Mouse (Mus musculus) left cerebral cortex, postnatal 14 days (tissue): ENCODE results near the gene Pde10a. TPM values are rescaled to one million over a fixed set of nuclear protein-coding genes. Genes with fewer than 3 reads are reported as not detected.

Source experiments
- DNase-seq, 2 experiments: peaks; one replicate each; pipeline ENCODE4 v3.0.0; 2021 to 2022; ENCODE audit warnings: low spot score in 2 of 2, mixed read lengths in 1 of 2
- intact Hi-C: fragments of 180-260 bp; cut with DNase I; formaldehyde crosslinking; loops from one replicate; pipeline ENCODE4 v1.15.1; 2025
- total RNA-seq, 2 experiments: library from RNA; stranded (reverse); gene quantifications; 2 replicates each; pipeline ENCODE4 v1.2.3; 2021

Pde10a gene
- total RNA-seq, 2 experiments from 2014 or later = 54.4 to 81.4 TPM

GRCm38 (mm10) chr17:8523986-8524385 lies 1.2 kb upstream of the Pde10a start:
- DNase-seq = peak; percentile 19 to 26
- intact Hi-C loops = loop anchor here (2.0 kb wide), 2 partner anchors 15 to 37 kb away; no protein-coding TSS in a partner anchor

GRCm38 (mm10) chr17:8524387-8525165 lies 596 bp upstream of the Pde10a start:
- intact Hi-C loops = loop anchor here (2.0 to 5.0 kb wide), 4 partner anchors 16 to 58 kb away; no protein-coding TSS in a partner anchor
- peak; percentile 90 to 94 for DNase-seq

- DNase-seq = peak; percentile 39 to 40
- intact Hi-C loops = loop anchor here (2.0 to 5.0 kb wide), 4 partner anchors 17 to 59 kb away; no protein-coding TSS in a partner anchor
These were observed 984 bp downstream of the Pde10a start for GRCm38 (mm10) chr17:8525971-8526740.

GRCm38 (mm10) chr17:8526815-8527261 lies 1.7 kb downstream of the Pde10a start:
- intact Hi-C loops = loop anchor here (5.0 kb wide), 2 partner anchors 55 to 60 kb away; no protein-coding TSS in a partner anchor
- DNase-seq = peak; percentile 33 to 34

- no peak for DNase-seq
- intact Hi-C loops = loop anchor here (2.0 to 5.0 kb wide), 3 partner anchors 34 to 61 kb away; no protein-coding TSS in a partner anchor
These were observed 3.5 kb downstream of the Pde10a start for GRCm38 (mm10) chr17:8528641-8529040.

- no peak for DNase-seq
- intact Hi-C loops = no loop called here
These were observed 7.4 kb downstream of the Pde10a start for GRCm38 (mm10) chr17:8532609-8533008.

- intact Hi-C loops = no loop called here
- no peak for DNase-seq
These were observed 8.7 kb downstream of the Pde10a start for GRCm38 (mm10) chr17:8533828-8534227.

GRCm38 (mm10) chr17:8536522-8536921 lies 11.3 kb downstream of the Pde10a start:
- intact Hi-C loops = no loop called here
- DNase-seq = no peak

- intact Hi-C loops = no loop called here
- DNase-seq = no peak
These were observed 12.9 kb downstream of the Pde10a start for GRCm38 (mm10) chr17:8538102-8538501.

GRCm38 (mm10) chr17:8541974-8542538 lies 16.9 kb downstream of the Pde10a start:
- peak in 1 of 2 experiments; percentile 42 for DNase-seq
- intact Hi-C loops = no loop called here

GRCm38 (mm10) chr17:8546366-8546765 lies 21.2 kb downstream of the Pde10a start:
- DNase-seq = no peak
- intact Hi-C loops = no loop called here

GRCm38 (mm10) chr17:8548733-8549132 lies 23.6 kb downstream of the Pde10a start:
- intact Hi-C loops = no loop called here
- no peak for DNase-seq

GRCm38 (mm10) chr17:8551641-8552040 lies 26.5 kb downstream of the Pde10a start:
- no peak for DNase-seq
- intact Hi-C loops = no loop called here

GRCm38 (mm10) chr17:8552346-8553035 lies 27.3 kb downstream of the Pde10a start:
- no peak for DNase-seq
- intact Hi-C loops = no loop called here

- intact Hi-C loops = no loop called here
These were observed 28.4 kb downstream of the Pde10a start for GRCm38 (mm10) chr17:8553601-8554000.

GRCm38 (mm10) chr17:8554219-8554618 lies 29.0 kb downstream of the Pde10a start:
- intact Hi-C loops = no loop called here
- DNase-seq = no peak

More at GRCm38 (mm10) chr17:8553601-8554000, 28.4 kb downstream of the Pde10a start:
- DNase-seq = no peak

- intact Hi-C loops = no loop called here
- DNase-seq = no peak
These were observed 30.6 kb downstream of the Pde10a start for GRCm38 (mm10) chr17:8555785-8556184.

- no peak for DNase-seq
- intact Hi-C loops = no loop called here
These were observed 31.1 kb downstream of the Pde10a start for GRCm38 (mm10) chr17:8556223-8556622.

GRCm38 (mm10) chr17:8557926-8558325 lies 32.8 kb downstream of the Pde10a start:
- intact Hi-C loops = no loop called here
- DNase-seq = no peak
